Mouse (Mus musculus): ENCODE data around the gene Fxyd3.

Gene Fxyd3

GRCm38 (mm10) chr7:31098697-31099611, 22.4 kb upstream of the Fxyd3 start:
- no peak for DNase-seq (ENCODE audit: low read depth, low spot score)

GRCm38 (mm10) chr7:31097583-31098248, 21.2 kb upstream of the Fxyd3 start:
- DNase-seq (ENCODE audit: low read depth, low spot score) = peak; percentile 93

GRCm38 (mm10) chr7:31096892-31097564, 20.5 kb upstream of the Fxyd3 start:
- no peak for DNase-seq (ENCODE audit: low read depth, low spot score)

GRCm38 (mm10) chr7:31094774-31095501, 18.4 kb upstream of the Fxyd3 start:
- DNase-seq (ENCODE audit: low read depth, low spot score) = no peak

- DNase-seq (ENCODE audit: low read depth, low spot score) = no peak
Observed at GRCm38 (mm10) chr7:31089721-31090120, 13.2 kb upstream of the Fxyd3 start.

- DNase-seq (ENCODE audit: low read depth, low spot score) = no peak
Observed at GRCm38 (mm10) chr7:31088206-31088605, 11.7 kb upstream of the Fxyd3 start.

- no peak for DNase-seq (ENCODE audit: low read depth, low spot score)
Observed at GRCm38 (mm10) chr7:31087262-31087661, 10.8 kb upstream of the Fxyd3 start.

GRCm38 (mm10) chr7:31086175-31086755, 9.8 kb upstream of the Fxyd3 start:
- no peak for DNase-seq (ENCODE audit: low read depth, low spot score)

- DNase-seq (ENCODE audit: low read depth, low spot score) = no peak
Observed at GRCm38 (mm10) chr7:31085171-31085570, 8.7 kb upstream of the Fxyd3 start.

- DNase-seq (ENCODE audit: low read depth, low spot score) = no peak
Observed at GRCm38 (mm10) chr7:31084140-31084539, 7.6 kb upstream of the Fxyd3 start.

GRCm38 (mm10) chr7:31082831-31083588, 6.5 kb upstream of the Fxyd3 start:
- no peak for DNase-seq (ENCODE audit: low read depth, low spot score)

GRCm38 (mm10) chr7:31082106-31082505, 5.6 kb upstream of the Fxyd3 start:
- DNase-seq (ENCODE audit: low read depth, low spot score) = no peak

- DNase-seq (ENCODE audit: low read depth, low spot score) = no peak
Observed at GRCm38 (mm10) chr7:31081106-31081505, 4.6 kb upstream of the Fxyd3 start.

GRCm38 (mm10) chr7:31080611-31081010, 4.1 kb upstream of the Fxyd3 start:
- no peak for DNase-seq (ENCODE audit: low read depth, low spot score)

- no peak for DNase-seq (ENCODE audit: low read depth, low spot score)
Observed at GRCm38 (mm10) chr7:31079670-31080069, 3.2 kb upstream of the Fxyd3 start.

- peak; percentile 79 for DNase-seq (ENCODE audit: low read depth, low spot score)
Observed at GRCm38 (mm10) chr7:31077885-31078445, 1.5 kb upstream of the Fxyd3 start.

- DNase-seq (ENCODE audit: low read depth, low spot score) = no peak
Observed at GRCm38 (mm10) chr7:31077470-31077869, 966 bp upstream of the Fxyd3 start.

- no peak for DNase-seq (ENCODE audit: low read depth, low spot score)
Observed at GRCm38 (mm10) chr7:31074713-31075069, 1.8 kb downstream of the Fxyd3 start.

GRCm38 (mm10) chr7:31074061-31074712, 2.3 kb downstream of the Fxyd3 start:
- DNase-seq (ENCODE audit: low read depth, low spot score) = no peak

GRCm38 (mm10) chr7:31073546-31073945, 3.0 kb downstream of the Fxyd3 start:
- DNase-seq (ENCODE audit: low read depth, low spot score) = no peak
